Mouse (Mus musculus): ENCODE results near the gene Tmod3.
"Not testable (repeated sequence)": the region's sequence is repeated elsewhere in the genome, so short reads cannot be mapped to it uniquely, and the experiment has no call there.

The Tmod3 gene

GRCm38 (mm10) chr9:75488255-75488654, 71.2 kb downstream of the Tmod3 start:
- not testable (repeated sequence) for DNase-seq

- DNase-seq = no peak
Observed at GRCm38 (mm10) chr9:75485231-75485630, 74.2 kb downstream of the Tmod3 start.

- DNase-seq = no peak
Observed at GRCm38 (mm10) chr9:75480536-75481075, 78.9 kb downstream of the Tmod3 start.

GRCm38 (mm10) chr9:75479106-75479725, 80.2 kb downstream of the Tmod3 start:
- no peak for DNase-seq

- DNase-seq = no peak
Observed at GRCm38 (mm10) chr9:75477212-75477611, 82.2 kb downstream of the Tmod3 start.

- DNase-seq = peak; percentile 27 to 47
Observed at GRCm38 (mm10) chr9:75468297-75468696, 91.2 kb downstream of the Tmod3 start.

GRCm38 (mm10) chr9:75467581-75467980, 91.9 kb downstream of the Tmod3 start:
- no peak for DNase-seq

GRCm38 (mm10) chr9:75466641-75467040, 92.8 kb downstream of the Tmod3 start:
- DNase-seq = no peak

- DNase-seq = no peak
Observed at GRCm38 (mm10) chr9:75465856-75466255, 93.6 kb downstream of the Tmod3 start.

GRCm38 (mm10) chr9:75463050-75463660, 96.3 kb downstream of the Tmod3 start:
- DNase-seq = no peak

GRCm38 (mm10) chr9:75455684-75456083, 103.8 kb downstream of the Tmod3 start:
- DNase-seq = no peak

GRCm38 (mm10) chr9:75453994-75454393, 105.5 kb downstream of the Tmod3 start:
- no peak for DNase-seq

- DNase-seq = no peak
Observed at GRCm38 (mm10) chr9:75448021-75448420, 111.4 kb downstream of the Tmod3 start.
